Mouse (Mus musculus) mouse trophoblast stem cell (cell line): ENCODE results near the gene Nck2.

ENCODE experiments used
- in situ Hi-C, 2 experiments: fragments of 300-500 bp; cut with MseI, MboI; formaldehyde crosslinking; loops; 2 replicates in 1 of 2; 3 replicates in 1 of 2; pipeline ENCODE4 v1.15.1; 2025

Gene Nck2

GRCm38 (mm10) chr1:43444531-43444930, at the start of gene Nck2:
Gene Nck2, plus strand, starts transcription at chr1:43444579.
- in situ Hi-C loops, result loop anchor here in 1 of 2 experiments (25.0 kb wide), 1 partner anchor 307 kb away; no protein-coding TSS in a partner anchor

- in situ Hi-C loops, result no loop called here
Measured at GRCm38 (mm10) chr1:43395040-43395439, 49.3 kb upstream of the Nck2 start.

DNA sequence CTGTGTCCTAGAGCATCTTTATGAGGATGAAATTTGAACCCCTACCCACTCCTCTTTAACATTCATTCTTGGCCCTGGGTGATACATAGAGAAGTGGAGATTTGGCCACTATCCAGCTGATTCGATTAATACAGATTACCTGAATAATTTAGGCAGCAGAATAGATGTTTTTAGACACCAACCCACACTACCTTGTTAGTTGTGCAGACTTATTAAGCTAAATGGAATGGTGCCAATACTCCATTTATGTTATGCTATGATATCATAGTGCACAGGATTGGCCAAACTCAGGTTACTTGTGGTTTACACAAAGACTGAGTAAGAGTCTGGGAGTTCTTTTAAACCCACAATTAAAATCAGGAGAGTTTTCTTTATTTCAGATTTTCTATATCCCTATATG, 48.6 kb upstream of the Nck2 start:
- in situ Hi-C loops, result no loop called here

DNA sequence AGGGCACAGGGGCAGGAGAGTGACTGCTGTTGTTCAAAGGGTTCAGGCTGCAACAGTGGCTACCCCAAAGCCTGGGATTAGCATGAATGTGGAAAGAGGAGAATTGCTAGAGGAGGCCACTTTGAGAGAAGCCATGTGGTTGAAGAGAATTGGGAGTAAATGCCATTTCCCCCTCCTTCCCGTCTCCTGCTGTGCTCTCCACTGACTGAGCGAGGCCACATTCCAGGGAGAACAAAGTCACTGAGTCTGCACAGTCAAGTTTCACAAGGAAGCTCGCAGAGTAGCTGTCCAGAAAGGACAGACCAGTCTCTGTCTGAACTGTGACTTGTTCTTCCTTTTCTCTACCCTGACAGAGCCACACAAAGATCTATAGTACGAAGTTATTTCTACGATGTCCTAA, 47.9 kb upstream of the Nck2 start:
- in situ Hi-C loops, result no loop called here

GRCm38 (mm10) chr1:43397096-43397495, 47.3 kb upstream of the Nck2 start:
- in situ Hi-C loops, result no loop called here

DNA sequence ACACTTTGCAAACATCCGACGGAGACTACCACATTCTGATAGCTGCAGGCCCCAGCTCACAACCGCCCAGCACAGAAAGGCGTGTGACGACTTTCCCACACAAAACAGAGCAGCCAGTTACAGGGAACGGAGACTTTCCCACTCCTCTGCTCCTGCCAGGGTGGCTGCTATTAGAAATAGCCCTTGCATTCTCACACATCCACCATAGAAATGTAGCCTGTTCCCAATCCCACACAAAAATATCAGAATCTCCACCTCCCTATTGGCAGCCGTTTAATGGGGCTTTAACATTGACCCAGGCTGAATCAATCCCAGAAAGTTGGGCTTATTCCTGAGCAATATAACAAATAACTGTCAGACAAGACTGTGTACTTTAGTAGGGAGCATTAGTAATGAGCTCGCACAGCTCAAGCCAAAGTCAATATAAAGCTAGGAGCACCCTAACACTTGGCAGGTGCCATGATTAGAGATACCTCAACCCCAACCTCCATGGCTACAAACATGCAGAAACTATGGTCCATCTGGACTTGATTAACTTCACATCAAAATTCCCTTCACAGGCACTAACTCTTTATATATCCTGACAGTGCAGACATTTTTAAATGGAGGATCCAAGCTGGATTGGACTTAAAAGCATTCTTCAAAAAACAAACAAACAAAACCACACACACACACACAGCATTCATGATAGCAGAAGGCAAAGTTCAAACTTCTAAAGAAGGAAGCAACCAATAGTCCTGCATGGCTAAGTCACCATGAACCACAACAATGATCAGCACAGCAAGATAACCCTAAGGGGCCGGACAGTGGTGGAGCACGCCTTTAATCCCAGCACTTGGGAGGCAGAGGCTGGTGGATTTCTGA, 45.4 kb upstream of the Nck2 start:
- in situ Hi-C loops, result no loop called here

DNA sequence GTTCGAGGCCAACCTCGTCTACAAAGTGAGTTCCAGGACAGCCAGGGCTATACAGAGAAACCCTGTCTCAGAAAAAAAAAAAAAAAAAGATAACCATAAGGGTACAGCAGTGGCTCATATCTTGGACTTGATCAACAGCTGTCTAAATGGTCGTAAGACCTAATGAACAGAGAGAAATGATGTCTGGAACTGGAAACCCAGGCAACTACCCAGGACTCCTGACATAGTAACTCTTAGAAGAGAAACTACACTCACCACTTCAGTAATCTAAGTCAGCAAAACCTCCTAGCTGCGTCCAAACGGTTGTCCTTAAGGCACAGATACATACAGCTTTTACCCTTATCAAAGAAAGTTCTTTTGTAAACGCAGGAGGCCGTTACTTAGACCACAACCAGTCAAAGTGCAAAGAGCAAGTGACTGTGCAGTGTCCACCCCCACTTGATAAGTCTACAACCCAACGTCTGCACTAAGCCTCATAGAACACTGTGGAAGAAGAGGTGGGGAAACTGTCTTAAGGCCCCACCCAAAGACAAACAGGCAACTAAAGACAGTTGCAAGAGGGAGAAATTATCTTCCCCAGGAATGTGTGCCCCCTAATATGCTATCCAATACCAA, 44.7 kb upstream of the Nck2 start:
- in situ Hi-C loops, result no loop called here

DNA sequence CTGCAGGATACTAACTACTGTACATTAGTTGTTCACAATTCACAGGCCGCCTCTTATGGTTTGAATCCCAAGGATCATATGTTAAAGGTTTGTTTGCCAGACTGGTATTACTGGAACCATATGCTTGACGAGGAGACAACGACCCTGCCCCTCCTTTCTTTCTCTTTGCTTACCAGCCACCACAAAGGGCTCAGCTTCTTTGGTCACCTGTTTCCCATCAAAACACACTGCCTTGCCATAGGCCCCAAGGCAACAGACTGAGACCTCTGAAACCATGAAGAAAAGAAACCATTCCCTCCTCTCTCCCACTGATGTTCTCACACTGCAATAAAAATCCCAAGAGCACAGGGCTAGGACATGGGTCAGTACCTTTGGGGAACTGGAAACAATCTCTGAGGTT, 43.7 kb upstream of the Nck2 start:
- in situ Hi-C loops, result no loop called here

DNA sequence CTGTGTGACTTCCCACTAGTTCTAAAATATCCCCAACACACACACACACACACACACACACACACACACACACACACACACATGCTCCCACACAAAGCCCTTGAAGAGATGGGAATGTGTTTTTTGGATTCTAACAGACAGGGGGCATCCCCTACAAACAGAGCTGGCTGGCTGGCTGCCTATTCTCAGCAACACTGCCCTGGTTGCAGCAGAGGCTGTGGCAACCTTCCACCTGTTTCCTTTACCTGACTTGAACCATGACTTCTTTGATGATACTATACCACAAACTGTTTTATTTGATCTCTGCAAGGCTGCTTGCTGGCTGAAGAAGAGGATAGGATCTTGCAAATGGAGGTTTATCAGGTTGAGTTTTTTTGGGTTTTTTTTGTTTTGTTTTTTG, 41.0 kb upstream of the Nck2 start:
- in situ Hi-C loops, result no loop called here

- in situ Hi-C loops, result no loop called here
Measured at GRCm38 (mm10) chr1:43404693-43405678, 39.4 kb upstream of the Nck2 start.

GRCm38 (mm10) chr1:43409019-43409418, 35.4 kb upstream of the Nck2 start:
- in situ Hi-C loops, result no loop called here

DNA sequence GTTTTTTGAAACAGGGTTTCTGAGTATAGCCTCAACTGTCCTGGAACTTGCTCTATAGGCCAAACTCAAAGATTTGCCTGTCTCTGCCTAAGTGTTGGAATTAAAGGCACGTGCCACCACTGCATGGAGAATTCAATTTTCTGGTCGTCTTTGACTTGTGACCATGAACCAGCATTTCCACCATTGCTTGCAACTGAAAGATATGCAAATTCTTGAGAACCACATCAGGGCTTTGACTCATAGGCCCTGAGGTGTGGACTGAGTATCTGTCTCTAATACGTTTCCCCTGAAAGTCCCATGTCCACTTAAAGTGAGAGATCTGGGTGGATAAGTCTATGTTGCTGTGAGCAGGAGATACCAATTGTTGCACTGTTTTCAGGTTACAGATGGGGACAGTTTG, 31.6 kb upstream of the Nck2 start:
- in situ Hi-C loops, result no loop called here

DNA sequence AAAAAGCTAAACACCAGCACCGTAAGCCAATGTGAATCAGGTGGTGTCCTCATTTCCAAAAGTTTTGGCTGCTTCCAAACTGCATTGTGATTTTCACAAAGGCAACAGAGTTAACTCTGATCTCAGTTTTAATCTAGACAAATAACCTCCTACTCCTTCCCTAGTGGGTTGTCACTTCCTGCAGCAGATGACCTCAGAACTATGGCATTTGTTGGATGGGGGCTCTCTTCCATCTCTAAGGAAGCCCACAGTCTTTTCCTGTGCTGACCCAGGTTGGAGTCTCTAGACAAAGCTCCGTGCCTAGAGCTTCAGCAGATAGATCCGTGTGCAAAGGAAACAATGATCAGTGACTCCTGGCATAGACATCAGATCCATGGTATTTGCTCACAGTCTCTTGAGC, 31.1 kb upstream of the Nck2 start:
- in situ Hi-C loops, result no loop called here

GRCm38 (mm10) chr1:43413749-43414148, 30.6 kb upstream of the Nck2 start:
- in situ Hi-C loops, result no loop called here

GRCm38 (mm10) chr1:43414228-43414627, 30.2 kb upstream of the Nck2 start:
- in situ Hi-C loops, result no loop called here

DNA sequence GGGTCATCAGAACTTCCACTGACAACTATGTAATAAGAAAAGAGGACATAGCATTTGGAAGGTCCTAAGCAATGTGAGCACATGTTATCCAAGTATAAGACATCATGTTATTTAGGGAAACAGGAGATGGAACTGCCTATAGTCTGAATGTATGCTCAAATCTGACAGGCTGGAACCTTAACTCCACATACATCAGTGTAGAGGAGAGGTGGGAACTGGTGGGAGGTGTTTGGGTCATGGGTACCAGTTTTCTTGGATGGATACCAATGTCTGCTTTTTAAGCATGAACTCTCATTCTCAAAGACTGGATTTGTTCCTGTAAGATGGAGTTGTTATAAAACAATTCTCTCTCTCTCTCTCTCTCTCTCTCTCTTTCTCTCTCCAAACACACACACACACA, 29.4 kb upstream of the Nck2 start:
- in situ Hi-C loops, result no loop called here

GRCm38 (mm10) chr1:43422969-43423748, 21.2 kb upstream of the Nck2 start:
- in situ Hi-C loops, result no loop called here

DNA sequence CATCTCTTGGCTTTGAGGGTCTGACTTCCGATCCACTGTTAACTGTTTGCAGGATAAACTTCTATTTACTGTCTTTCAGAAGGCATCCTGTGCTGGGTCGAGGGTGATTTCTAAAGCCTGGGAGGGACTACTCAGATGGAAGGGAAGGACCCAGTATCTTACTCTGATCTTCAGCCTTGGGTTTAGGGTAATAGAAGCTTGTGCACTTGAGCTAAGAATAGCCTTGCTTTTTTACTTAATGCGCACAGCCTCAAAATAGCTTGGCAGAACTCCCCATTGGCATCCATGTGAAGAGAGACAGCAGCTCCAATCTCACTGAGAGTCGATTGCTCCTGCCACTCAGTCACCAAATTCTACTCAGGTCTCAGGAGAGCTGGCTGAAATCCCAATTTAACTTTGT, 17.9 kb upstream of the Nck2 start:
- in situ Hi-C loops, result loop anchor here in 1 of 2 experiments (25.0 kb wide), 1 partner anchor 289 kb away; no protein-coding TSS in a partner anchor

GRCm38 (mm10) chr1:43426993-43427535, 17.3 kb upstream of the Nck2 start:
- in situ Hi-C loops, result loop anchor here in 1 of 2 experiments (25.0 kb wide), 1 partner anchor 290 kb away; no protein-coding TSS in a partner anchor
